Comparison of ENCODE assay signal across 17 mouse cellular contexts in the genomic region with DNA sequence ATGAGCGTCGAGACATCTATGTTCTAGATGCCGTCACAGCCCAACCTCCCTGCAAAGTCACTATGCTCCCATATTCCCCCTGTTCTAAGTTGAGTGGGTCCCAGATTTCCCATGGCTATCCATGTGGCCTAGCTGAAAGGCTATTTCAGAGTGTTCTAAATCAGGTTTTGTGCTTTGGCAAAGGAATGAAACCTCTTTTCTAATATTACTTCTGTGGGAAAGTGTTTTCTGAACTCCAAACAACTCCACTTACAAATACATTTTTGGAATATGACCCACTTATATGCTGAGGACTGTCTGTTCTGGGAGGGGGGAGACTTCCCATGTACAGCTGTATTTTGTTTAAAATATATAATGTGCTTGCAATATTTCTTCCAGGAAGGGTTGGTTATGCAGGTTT. TPM values are rescaled to one million over a fixed set of nuclear protein-coding genes. Genes with fewer than 3 reads are reported as not detected.
"Had no signal": no experiment of that assay in that cellular context is flagged by ENCODE, and none has a peak within 500 bp of the region (broad histone marks: within the 10 kb centered on the region; RNA-seq: fewer than 3 reads in every experiment).

No protein-coding gene starts in this region.

- H3K27ac ChIP-seq: neural tube, embryonic 12.5 days; neural tube, embryonic 13.5 days; neural tube, embryonic 15.5 days; stomach, embryonic 15.5 days; stomach, postnatal 0 days had no signal

- DNase-seq: retina, postnatal 1 day; right cerebral cortex, adult 18-20 months; right cerebral cortex, postnatal 14 days; right cerebral cortex, postnatal 25 days; right cerebral cortex, postnatal 4 days; spleen, adult 18-20 months; thymus, adult 18-20 months; thymus, adult 2 months; thymus, postnatal 14 days; thymus, postnatal 25 days; thymus, postnatal 36 days had no signal

- H3K4me3 ChIP-seq: neural tube, embryonic 12.5 days; neural tube, embryonic 13.5 days; neural tube, embryonic 15.5 days; stomach, embryonic 15.5 days had no signal

RNA-seq across cellular contexts. Expression of a gene that starts 9.4 kb away (rescaled TPM):
- total RNA-seq: neutrophil, adult 5-6 weeks had no signal
